Comparison of ENCODE assay signal across 24 mouse cellular contexts in the genomic region with DNA sequence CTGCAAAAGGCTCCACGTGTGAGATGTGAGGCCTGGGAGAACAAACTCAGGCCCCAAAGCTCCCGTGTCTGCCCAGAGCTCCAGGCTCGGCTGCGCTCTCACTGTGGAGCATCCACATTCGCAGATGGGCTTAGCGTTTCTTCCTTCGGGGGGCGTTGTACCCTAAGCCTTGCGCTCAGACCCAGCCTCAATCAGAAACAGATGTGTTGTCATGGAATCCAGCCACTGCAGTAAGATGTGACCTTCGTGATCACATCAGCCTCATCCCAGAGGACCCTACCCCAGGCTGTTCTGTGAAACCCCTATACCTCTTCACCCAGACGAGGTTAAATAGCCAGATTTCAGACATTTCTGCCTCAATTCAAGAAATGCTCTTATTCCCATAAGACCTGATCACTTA.
DNase-seq lines count a peak whose midpoint lies in the region; ATAC-seq and TF ChIP-seq lines count a peak whose summit lies in the region.
"Had no signal": no experiment of that assay in that cellular context is flagged by ENCODE, and none has a peak within 500 bp of the region (broad histone marks: within the 10 kb centered on the region; RNA-seq: fewer than 3 reads in every experiment).

No protein-coding gene starts in this region.

- no peaks in the 10 kb centered on the region for H3K36me3 ChIP-seq in neural tube, embryonic 11.5 days (ENCODE audit: control insufficient read depth, insufficient read depth, low read length)
- no peaks in the 10 kb centered on the region for H3K36me3 ChIP-seq in neural tube, embryonic 15.5 days
- no peaks in the 10 kb centered on the region for H3K36me3 ChIP-seq in embryonic facial prominence, embryonic 12.5 days
- no peaks in the 10 kb centered on the region for H3K36me3 ChIP-seq in heart, adult 2 months (ENCODE audit: control insufficient read depth, insufficient read depth, low read length)
- H3K36me3 ChIP-seq: embryonic facial prominence, embryonic 13.5 days; limb, embryonic 13.5 days; lung, embryonic 15.5 days had no signal

- no peak overlapping the region for H3K9ac ChIP-seq in neural tube, embryonic 11.5 days (ENCODE audit: low read length)
- no peak overlapping the region for H3K9ac ChIP-seq in neural tube, embryonic 15.5 days (replicated peaks)
- H3K9ac ChIP-seq in embryonic facial prominence, embryonic 12.5 days = no peak overlapping the region
- H3K9ac ChIP-seq in heart, adult 2 months (ENCODE audit: low read depth, low read length) = no peak overlapping the region
- H3K9ac ChIP-seq: embryonic facial prominence, embryonic 13.5 days; forebrain, postnatal 0 days; limb, embryonic 13.5 days; liver, embryonic 14.5 days; lung, embryonic 15.5 days had no signal

- no peak for TF ChIP-seq CTCF in heart, adult 2 months (IDR thresholded peaks at IDR 0.05)

- no peak for TF ChIP-seq POLR2A in heart, adult 2 months (IDR thresholded peaks at IDR 0.05; ENCODE audit: insufficient read depth, low read depth, low read length)

- H3K9me3 ChIP-seq in neural tube, embryonic 11.5 days (ENCODE audit: control insufficient read depth, low read length) = no peaks in the 10 kb centered on the region
- H3K9me3 ChIP-seq in neural tube, embryonic 15.5 days (replicated peaks) = no peaks in the 10 kb centered on the region
- no peaks in the 10 kb centered on the region for H3K9me3 ChIP-seq in embryonic facial prominence, embryonic 12.5 days
- H3K9me3 ChIP-seq: embryonic facial prominence, embryonic 13.5 days; limb, embryonic 13.5 days; lung, embryonic 15.5 days had no signal

- peaks cover 2% of the 10 kb centered on the region; the same call in 1 of the 2 replicates for H3K4me1 ChIP-seq in neural tube, embryonic 11.5 days (ENCODE audit: control insufficient read depth, insufficient read depth, low read length)
- peaks cover 13% of the 10 kb centered on the region for H3K4me1 ChIP-seq in neural tube, embryonic 15.5 days
- H3K4me1 ChIP-seq in embryonic facial prominence, embryonic 12.5 days = peaks cover 50% of the 10 kb centered on the region
- H3K4me1 ChIP-seq in heart, adult 2 months (ENCODE audit: control insufficient read depth, insufficient read depth, low read length) = peaks cover 2% of the 10 kb centered on the region

- no peak for TF ChIP-seq EP300 in heart, adult 2 months (IDR thresholded peaks at IDR 0.05; ENCODE audit: insufficient read depth, low read depth, low read length)

- peak; percentile 70 for DNase-seq in heart, adult 11 months
- no peak for DNase-seq in heart, adult 8-10 months (ENCODE audit: low spot score)
- peak; percentile 40 for DNase-seq in neural tube, embryonic 11.5 days (ENCODE audit: low spot score)
- DNase-seq in mesoderm, embryonic 11.5 days (ENCODE audit: low read depth, low spot score) = peak; percentile 60
- no peak for DNase-seq in kidney, postnatal 25 days
- DNase-seq in heart, adult 2 months = no peak
- DNase-seq: cerebellum, adult 11 months; cerebellum, postnatal 14 days; forebrain, postnatal 0 days; heart, postnatal 36 days; kidney, adult 9 months; kidney, postnatal 36 days; thymus, adult 18-20 months; thymus, postnatal 4 days had no signal

- H3K4me2 ChIP-seq in neural tube, embryonic 11.5 days (ENCODE audit: low read depth) = no peak overlapping the region
- H3K4me2 ChIP-seq in neural tube, embryonic 15.5 days = no peak overlapping the region
- no peak overlapping the region for H3K4me2 ChIP-seq in embryonic facial prominence, embryonic 12.5 days (replicated peaks)
- H3K4me2 ChIP-seq: embryonic facial prominence, embryonic 13.5 days had no signal

- 58% methylated on average over 11 of the region's 11 CpGs for WGBS in neural tube, embryonic 11.5 days
- 89% methylated on average over 11 of the region's 11 CpGs for WGBS in neural tube, embryonic 15.5 days
- WGBS in embryonic facial prominence, embryonic 12.5 days = 23% methylated on average over 11 of the region's 11 CpGs
- 89% methylated on average over 11 of the region's 11 CpGs for WGBS in heart, adult 2 months

- no peaks in the 10 kb centered on the region for H3K27me3 ChIP-seq in neural tube, embryonic 11.5 days (ENCODE audit: control insufficient read depth, insufficient read depth, low read length)
- no peaks in the 10 kb centered on the region for H3K27me3 ChIP-seq in neural tube, embryonic 15.5 days (replicated peaks)
- H3K27me3 ChIP-seq in embryonic facial prominence, embryonic 12.5 days = no peaks in the 10 kb centered on the region
- no peaks in the 10 kb centered on the region for H3K27me3 ChIP-seq in heart, adult 2 months (ENCODE audit: control insufficient read depth, insufficient read depth, low read length)
- H3K27me3 ChIP-seq: embryonic facial prominence, embryonic 13.5 days; lung, embryonic 15.5 days; Patski had no signal

- intact Hi-C loops in heart, adult 2 months (cut with DNase I) = no loop called here

- no peaks in the 10 kb centered on the region for H3K79me2 ChIP-seq in heart, adult 2 months (replicated peaks; ENCODE audit: control insufficient read depth, insufficient read depth, low read length)

- ATAC-seq in neural tube, embryonic 11.5 days (ENCODE audit: insufficient read depth, low FRiP score, low TSS enrichment) = no peak
- ATAC-seq in neural tube, embryonic 15.5 days (ENCODE audit: low FRiP score) = no peak
- ATAC-seq in embryonic facial prominence, embryonic 12.5 days (ENCODE audit: insufficient number of reproducible peaks, insufficient read depth, low FRiP score, low TSS enrichment) = peak; percentile 49; the same call in 1 of the 2 replicates
- ATAC-seq: CD4-positive, CD25-positive, alpha-beta regulatory T cell, adult 4 months; midbrain, embryonic 16.5 days; Patski had no signal

- H3K27ac ChIP-seq in neural tube, embryonic 11.5 days (ENCODE audit: low read depth, low read length) = peak overlapping the region; percentile 60; the same call in 1 of the 2 replicates
- H3K27ac ChIP-seq in neural tube, embryonic 15.5 days (replicated peaks) = no peak overlapping the region
- H3K27ac ChIP-seq in embryonic facial prominence, embryonic 12.5 days = peak overlapping the region; percentile 85
- no peak overlapping the region for H3K27ac ChIP-seq in heart, adult 2 months
- H3K27ac ChIP-seq: embryonic facial prominence, embryonic 13.5 days; gastrocnemius, adult 2 months; limb, embryonic 13.5 days; liver, embryonic 14.5 days; lung, embryonic 15.5 days had no signal

- no peak overlapping the region for H3K4me3 ChIP-seq in neural tube, embryonic 11.5 days (ENCODE audit: low read depth, low read length)
- no peak overlapping the region for H3K4me3 ChIP-seq in neural tube, embryonic 15.5 days (replicated peaks)
- H3K4me3 ChIP-seq in embryonic facial prominence, embryonic 12.5 days = no peak overlapping the region
- H3K4me3 ChIP-seq in heart, adult 2 months = no peak overlapping the region
- H3K4me3 ChIP-seq: embryonic facial prominence, embryonic 13.5 days; gastrocnemius, adult 2 months; limb, embryonic 13.5 days; lung, embryonic 15.5 days had no signal

Comparison
In these comparisons a context has a peak if more than half of its experiments do, and no peak if none do; other contexts are left out.
1. DNase-seq: peak in heart, adult 11 months (single experiment), neural tube, embryonic 11.5 days (single experiment) and mesoderm, embryonic 11.5 days (single experiment); none in heart, adult 8-10 months (single experiment), kidney, postnatal 25 days (0 of 2) and heart, adult 2 months (0 of 2).
2. H3K27ac ChIP-seq: peak in neural tube, embryonic 11.5 days (single experiment) and embryonic facial prominence, embryonic 12.5 days (single experiment); none in neural tube, embryonic 15.5 days (single experiment) and heart, adult 2 months (single experiment).